In the genomic region with DNA sequence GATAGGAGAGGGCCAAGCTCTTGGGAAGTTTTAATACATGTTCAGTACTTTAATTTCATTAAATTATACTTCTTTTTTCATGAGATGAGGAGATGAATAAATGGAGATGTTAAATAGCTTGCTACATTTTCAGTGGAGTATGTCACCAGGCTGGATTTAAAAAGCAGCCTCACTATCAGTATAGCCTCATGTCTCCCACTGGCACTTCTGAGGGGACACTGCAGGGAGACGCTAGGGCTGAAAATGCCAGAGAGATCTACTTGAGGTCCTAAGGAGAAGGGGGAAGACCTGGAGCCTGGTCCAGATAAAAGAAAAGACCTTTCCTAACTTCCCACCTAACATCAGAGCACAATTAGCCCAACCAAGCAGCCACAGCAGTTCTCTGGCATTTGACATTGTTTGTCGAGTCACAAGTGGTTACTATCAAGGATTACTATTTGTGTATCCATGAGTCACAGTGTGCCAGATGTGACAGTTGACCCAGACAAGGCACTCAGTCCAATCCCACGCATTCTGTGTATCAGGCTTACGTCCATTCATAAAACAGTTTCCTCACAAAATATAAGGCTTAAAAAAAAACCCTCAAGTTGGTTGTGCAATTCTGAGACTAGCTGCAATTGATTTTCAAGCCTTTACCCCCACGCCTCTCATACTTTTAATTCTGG, we compare ENCODE assay signal across 11 mouse cellular contexts.
DNase-seq lines count a peak whose midpoint lies in the region; ATAC-seq and TF ChIP-seq lines count a peak whose summit lies in the region.
"Had no signal": no experiment of that assay in that cellular context is flagged by ENCODE, and none has a peak within 500 bp of the region (broad histone marks: within the 10 kb centered on the region; RNA-seq: fewer than 3 reads in every experiment).

No protein-coding gene starts in this region.

- H3K9me3 ChIP-seq in liver, postnatal 0 days (ENCODE audit: low read length), result no peaks in the 10 kb centered on the region
- no peaks in the 10 kb centered on the region for H3K9me3 ChIP-seq in liver, embryonic 12.5 days (replicated peaks)
- no peaks in the 10 kb centered on the region for H3K9me3 ChIP-seq in stomach, embryonic 16.5 days (replicated peaks; ENCODE audit: control insufficient read depth, low read length)
- H3K9me3 ChIP-seq: limb, embryonic 15.5 days had no signal

- no peak overlapping the region for H3K27ac ChIP-seq in liver, postnatal 0 days (ENCODE audit: low read depth)
- no peak overlapping the region for H3K27ac ChIP-seq in liver, embryonic 12.5 days
- no peak overlapping the region for H3K27ac ChIP-seq in stomach, embryonic 16.5 days (ENCODE audit: low read length)
- H3K27ac ChIP-seq: hindbrain, postnatal 0 days; limb, embryonic 15.5 days had no signal

- no peak for TF ChIP-seq CTCF in liver, postnatal 0 days (IDR thresholded peaks at IDR 0.05; ENCODE audit: low read depth)

- WGBS in liver, postnatal 0 days (ENCODE audit: insufficient replicate concordance), result 47% methylated on average over 5 of the region's 5 CpGs
- WGBS in liver, embryonic 12.5 days (ENCODE audit: insufficient replicate concordance), result 50% methylated on average over 5 of the region's 5 CpGs
- 31% methylated on average over 5 of the region's 5 CpGs for WGBS in stomach, embryonic 16.5 days

- TF ChIP-seq EP300 in liver, postnatal 0 days (IDR thresholded peaks at IDR 0.05; ENCODE audit: low read depth), result no peak

- DNase-seq in liver, postnatal 0 days, result no peak
- peak; percentile 61 to 79 for DNase-seq in heart, adult 18-20 months
- DNase-seq in heart, postnatal 36 days, result peak; percentile 3 to 45
- no peak for DNase-seq in cerebellum, adult 9-11 months
- DNase-seq in left cerebral cortex, postnatal 14 days (ENCODE audit: low spot score in 2 of 2), result no peak

- H3K36me3 ChIP-seq in liver, postnatal 0 days (replicated peaks; ENCODE audit: insufficient read depth, low read length), result no peaks in the 10 kb centered on the region
- H3K36me3 ChIP-seq in liver, embryonic 12.5 days, result no peaks in the 10 kb centered on the region
- no peaks in the 10 kb centered on the region for H3K36me3 ChIP-seq in stomach, embryonic 16.5 days (ENCODE audit: control insufficient read depth, insufficient read depth, low read length)
- H3K36me3 ChIP-seq: limb, embryonic 15.5 days had no signal

- no peak overlapping the region for H3K9ac ChIP-seq in liver, postnatal 0 days (replicated peaks)
- H3K9ac ChIP-seq in liver, embryonic 12.5 days, result no peak overlapping the region
- no peak overlapping the region for H3K9ac ChIP-seq in stomach, embryonic 16.5 days (ENCODE audit: low read length)
- H3K9ac ChIP-seq: limb, embryonic 15.5 days had no signal

- no peaks in the 10 kb centered on the region for H3K27me3 ChIP-seq in liver, postnatal 0 days (ENCODE audit: insufficient read depth, low read length)
- no peaks in the 10 kb centered on the region for H3K27me3 ChIP-seq in liver, embryonic 12.5 days (replicated peaks)
- no peaks in the 10 kb centered on the region for H3K27me3 ChIP-seq in stomach, embryonic 16.5 days (ENCODE audit: control insufficient read depth, insufficient read depth, low read length)
- H3K27me3 ChIP-seq: limb, embryonic 15.5 days had no signal

- peak; percentile 54 for ATAC-seq in liver, postnatal 0 days
- ATAC-seq in liver, embryonic 12.5 days, result no peak
- peak; percentile 82 for ATAC-seq in stomach, embryonic 16.5 days (ENCODE audit: insufficient read depth, low FRiP score)
- no peak for ATAC-seq in inflammation-experienced regulatory T-cells, adult 6 months
- ATAC-seq: hindbrain, postnatal 0 days; midbrain, embryonic 16.5 days had no signal

- H3K4me2 ChIP-seq in liver, postnatal 0 days (ENCODE audit: low read depth, low read length), result no peak overlapping the region
- H3K4me2 ChIP-seq in liver, embryonic 12.5 days, result no peak overlapping the region
- H3K4me2 ChIP-seq in stomach, embryonic 16.5 days (ENCODE audit: low read depth, low read length), result no peak overlapping the region
- H3K4me2 ChIP-seq: limb, embryonic 15.5 days had no signal

- no peak overlapping the region for H3K4me3 ChIP-seq in liver, postnatal 0 days (ENCODE audit: low read depth, low read length)
- H3K4me3 ChIP-seq in liver, embryonic 12.5 days, result no peak overlapping the region
- H3K4me3 ChIP-seq in stomach, embryonic 16.5 days (replicated peaks; ENCODE audit: low read length), result no peak overlapping the region
- H3K4me3 ChIP-seq: limb, embryonic 15.5 days had no signal

- intact Hi-C loops in heart, postnatal 36 days (cut with DNase I), result loop anchor here (5.0 to 10.0 kb wide), 2 partner anchors 47 to 219 kb away; no protein-coding TSS in a partner anchor
- intact Hi-C loops in left cerebral cortex, postnatal 14 days (cut with DNase I), result no loop called here

- H3K4me1 ChIP-seq in liver, postnatal 0 days (ENCODE audit: insufficient read depth), result no peaks in the 10 kb centered on the region
- H3K4me1 ChIP-seq in liver, embryonic 12.5 days, result no peaks in the 10 kb centered on the region
- H3K4me1 ChIP-seq in stomach, embryonic 16.5 days (ENCODE audit: control insufficient read depth, insufficient read depth, low read length), result peaks cover 10% of the 10 kb centered on the region

Comparison
In these comparisons a context has a peak if more than half of its experiments do, and no peak if none do; other contexts are left out.
1. ATAC-seq: peak in liver, postnatal 0 days (single experiment) and stomach, embryonic 16.5 days (single experiment); none in liver, embryonic 12.5 days (single experiment) and inflammation-experienced regulatory T-cells, adult 6 months (single experiment).
2. DNase-seq: peak in heart, adult 18-20 months (2 of 2) and heart, postnatal 36 days (2 of 2); none in liver, postnatal 0 days (single experiment), cerebellum, adult 9-11 months (single experiment) and left cerebral cortex, postnatal 14 days (0 of 2).